Mouse (Mus musculus): ENCODE results near the gene Myh10.

The Myh10 gene

DNA sequence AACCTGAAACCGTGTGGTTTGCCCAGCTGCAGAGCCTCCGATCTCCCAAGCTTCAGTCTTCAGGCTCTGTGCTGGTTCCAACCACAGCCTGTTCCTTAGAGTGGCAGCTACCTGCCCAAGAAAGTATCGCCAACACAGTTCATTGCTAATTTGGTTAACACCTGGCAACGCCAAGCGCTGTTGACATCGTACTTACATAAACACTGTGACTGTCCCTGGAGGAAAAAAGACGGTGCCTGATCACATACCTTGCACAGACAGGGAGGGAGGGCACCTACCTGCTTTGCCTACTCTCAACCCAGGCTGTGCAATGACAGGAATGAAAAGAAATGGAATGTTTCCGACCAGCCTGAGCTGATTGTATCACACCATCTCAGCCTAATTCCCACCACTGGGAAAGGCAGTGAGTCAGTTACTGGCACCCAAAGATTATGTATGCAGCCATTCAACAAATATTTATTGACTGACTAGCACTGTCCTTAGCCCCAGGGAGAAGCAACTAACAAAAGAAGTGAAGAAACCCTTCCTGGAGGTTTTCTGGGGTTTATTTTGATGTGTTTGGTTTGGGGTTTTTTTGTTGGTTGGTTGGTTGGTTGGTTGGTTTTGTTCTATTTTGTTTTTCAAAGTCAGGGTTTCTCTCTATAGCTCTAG is 168.7 kb downstream of the Myh10 start:
- no peak for DNase-seq (ENCODE audit: low read depth, low spot score)

DNA sequence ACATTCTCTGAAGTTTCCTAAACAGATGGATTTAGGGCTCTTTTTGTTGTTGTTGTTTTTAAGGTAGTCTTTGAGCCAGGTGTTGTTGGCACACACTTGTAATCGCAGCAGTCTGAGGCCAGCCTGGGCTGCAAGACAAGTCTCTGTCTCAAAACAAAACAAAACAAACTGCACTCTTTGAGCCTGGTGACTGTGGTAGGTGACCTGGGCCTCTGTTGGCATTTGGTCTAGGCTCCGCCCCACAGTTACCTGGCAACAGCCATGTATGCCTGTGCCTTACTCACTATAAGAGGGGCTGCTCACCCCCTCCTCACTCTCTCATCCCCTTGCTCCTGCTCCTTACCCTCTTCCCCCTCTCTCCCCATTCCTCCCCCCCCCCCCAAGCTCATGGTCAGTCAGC is 170.9 kb downstream of the Myh10 start:
- no peak for DNase-seq (ENCODE audit: low read depth, low spot score)

DNA sequence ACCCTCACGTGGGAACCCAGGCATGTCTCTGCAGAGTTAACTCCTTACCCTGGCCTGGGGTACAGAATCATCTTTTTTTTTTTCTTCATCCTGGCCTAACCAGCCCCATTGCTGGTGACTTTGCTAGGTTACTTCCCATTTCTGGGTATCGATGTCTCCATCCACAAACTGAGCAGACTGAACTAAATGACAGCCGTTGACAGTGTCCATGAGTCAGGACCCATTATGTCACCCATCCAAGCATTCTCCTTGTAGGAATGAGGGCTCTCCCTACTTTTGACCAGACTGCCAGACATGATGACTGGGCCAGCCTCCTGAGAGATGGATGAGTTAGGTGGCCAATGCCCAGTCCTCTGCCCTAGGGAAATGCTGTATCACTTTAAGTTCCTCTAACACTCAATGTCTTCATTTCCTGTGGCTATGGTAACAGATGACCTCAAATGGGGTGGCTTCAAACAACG is 172.3 kb downstream of the Myh10 start:
- no peak for DNase-seq (ENCODE audit: low read depth, low spot score)

DNA sequence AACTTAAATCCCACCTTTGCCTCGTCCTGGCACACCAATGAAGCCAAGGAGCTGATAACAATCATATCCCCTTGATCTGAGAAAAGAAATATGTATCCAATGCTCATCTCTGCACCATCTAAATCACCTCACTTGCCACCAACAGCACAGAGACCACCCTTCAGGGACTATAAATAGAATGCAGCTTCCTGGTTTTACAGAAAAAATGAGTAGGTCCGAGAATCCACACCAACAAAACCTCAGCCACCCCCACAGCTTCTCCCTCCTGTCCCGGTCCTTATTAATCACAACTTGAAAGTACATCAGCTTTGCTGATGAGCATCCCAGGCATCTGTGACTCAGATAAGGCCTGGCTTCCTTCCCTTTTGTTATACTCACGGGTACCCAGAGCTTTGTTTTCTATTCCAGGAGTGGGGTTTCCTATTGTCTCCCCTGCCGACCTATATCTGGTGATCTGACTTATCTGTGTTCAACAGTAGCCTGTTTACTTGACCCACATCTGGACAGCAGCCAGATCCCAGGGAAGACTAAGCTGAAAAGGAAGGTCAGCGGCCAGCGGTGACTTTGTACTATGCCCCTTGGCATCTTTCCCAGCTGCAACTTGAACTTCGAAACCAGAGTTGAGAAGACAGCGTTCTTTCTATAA is 173.3 kb downstream of the Myh10 start:
- no peak for DNase-seq (ENCODE audit: low read depth, low spot score)
